Mouse (Mus musculus): ENCODE results near the gene 1700067P10Rik. TPM values are rescaled to one million over a fixed set of nuclear protein-coding genes. Genes with fewer than 3 reads are reported as not detected.

Gene 1700067P10Rik
- polyA plus RNA-seq, 1 experiment, result not detected

GRCm38 (mm10) chr17:48100441-48101417 is 11.6 kb downstream of the 1700067P10Rik start:
- no peak overlapping the region for H3ac ChIP-seq (ENCODE audit: control insufficient read depth, insufficient read length)
- no peaks in the 10 kb centered on the region for H3K36me3 ChIP-seq (ENCODE audit: control insufficient read depth, insufficient read depth)
- no peaks in the 10 kb centered on the region for H3K79me2 ChIP-seq (ENCODE audit: control insufficient read depth, insufficient read depth)
- H3K4me3 ChIP-seq, result no peak overlapping the region
- H3K27me3 ChIP-seq (ENCODE audit: control insufficient read depth, insufficient read depth, insufficient read length), result peaks cover 58% of the 10 kb centered on the region
- TF ChIP-seq E2F4 (IDR thresholded peaks at IDR 0.05; ENCODE audit: insufficient read depth), result peak; percentile 65
- TF ChIP-seq CEBPB (IDR thresholded peaks at IDR 0.05; ENCODE audit: insufficient read depth, poor library complexity, severe bottlenecking), result no peak
- no peak for TF ChIP-seq REST (IDR thresholded peaks at IDR 0.05; ENCODE audit: insufficient read depth, insufficient read length)
- no peak for TF ChIP-seq POLR2AphosphoS2 (IDR thresholded peaks at IDR 0.05; ENCODE audit: insufficient read length, low read depth)
- peak in 2 of 3 experiments; percentile 33 to 51 for TF ChIP-seq MYOD1 (IDR thresholded peaks at IDR 0.05; ENCODE audit: control insufficient read depth in 1 of 3, insufficient read length in 2 of 3, low read depth in 2 of 3)
- peak in 2 of 3 experiments; percentile 2 to 29 for TF ChIP-seq MYOG (IDR thresholded peaks at IDR 0.05; ENCODE audit: control insufficient read depth in 1 of 3, insufficient read depth in 1 of 3, insufficient read length in 2 of 3, low read depth in 2 of 3)
- H3K4me2 ChIP-seq (ENCODE audit: low read depth), result peak overlapping the region; percentile 34

- Histone ChIP-seq H3ac (ENCODE audit: control insufficient read depth, insufficient read length) (no peak overlapping the region), H3K4me2 (ENCODE audit: low read depth) (no peak overlapping the region), H3K4me3 (no peak overlapping the region), H3K36me3 (ENCODE audit: control insufficient read depth, insufficient read depth) (no peaks in the 10 kb centered on the region), H3K79me2 (ENCODE audit: control insufficient read depth, insufficient read depth) (no peaks in the 10 kb centered on the region), H3K27me3 (ENCODE audit: control insufficient read depth, insufficient read depth, insufficient read length) (peaks cover 18% of the 10 kb centered on the region)
- no peak for TF ChIP-seq USF1 (IDR thresholded peaks at IDR 0.05; ENCODE audit: low read depth)
- TF ChIP-seq MYOG (IDR thresholded peaks at IDR 0.05; ENCODE audit: control insufficient read depth in 1 of 3, insufficient read depth in 1 of 3, insufficient read length in 2 of 3, low read depth in 2 of 3), result no peak
- TF ChIP-seq POLR2AphosphoS2 (IDR thresholded peaks at IDR 0.05; ENCODE audit: insufficient read length, low read depth), result no peak
- TF ChIP-seq SRF (IDR thresholded peaks at IDR 0.05; ENCODE audit: control insufficient read depth, insufficient read length, low read depth), result no peak
- TF ChIP-seq CEBPB (IDR thresholded peaks at IDR 0.05; ENCODE audit: insufficient read depth, poor library complexity, severe bottlenecking), result no peak
- TF ChIP-seq MAX (IDR thresholded peaks at IDR 0.05; ENCODE audit: low read depth), result no peak
- TF ChIP-seq MYOD1 (IDR thresholded peaks at IDR 0.05; ENCODE audit: control insufficient read depth in 1 of 3, insufficient read length in 2 of 3, low read depth in 2 of 3), result no peak
- TF ChIP-seq TCF3 (IDR thresholded peaks at IDR 0.05; ENCODE audit: insufficient read length, low read depth), result no peak
- TF ChIP-seq E2F4 (IDR thresholded peaks at IDR 0.05; ENCODE audit: insufficient read depth), result no peak
- TF ChIP-seq TCF12 (IDR thresholded peaks at IDR 0.05; ENCODE audit: insufficient read depth, poor library complexity, severe bottlenecking), result no peak
These were observed 18.2 kb downstream of the 1700067P10Rik start for GRCm38 (mm10) chr17:48107333-48107732.

- Histone ChIP-seq H3K27me3 (ENCODE audit: control insufficient read depth, insufficient read depth, insufficient read length) (peaks cover 13% of the 10 kb centered on the region), H3ac (ENCODE audit: control insufficient read depth, insufficient read length) (no peak overlapping the region), H3K36me3 (ENCODE audit: control insufficient read depth, insufficient read depth) (no peaks in the 10 kb centered on the region), H3K79me2 (ENCODE audit: control insufficient read depth, insufficient read depth) (no peaks in the 10 kb centered on the region), H3K4me2 (ENCODE audit: low read depth) (no peak overlapping the region), H3K4me3 (no peak overlapping the region)
- TF ChIP-seq POLR2AphosphoS2 (IDR thresholded peaks at IDR 0.05; ENCODE audit: insufficient read length, low read depth) (no peak), CEBPB (IDR thresholded peaks at IDR 0.05; ENCODE audit: insufficient read depth, poor library complexity, severe bottlenecking) (no peak), TCF3 (IDR thresholded peaks at IDR 0.05; ENCODE audit: insufficient read length, low read depth) (no peak), E2F4 (IDR thresholded peaks at IDR 0.05; ENCODE audit: insufficient read depth) (no peak), REST (IDR thresholded peaks at IDR 0.05; ENCODE audit: insufficient read depth, insufficient read length) (no peak), TCF12 (IDR thresholded peaks at IDR 0.05; ENCODE audit: insufficient read depth, poor library complexity, severe bottlenecking) (no peak), SRF (IDR thresholded peaks at IDR 0.05; ENCODE audit: control insufficient read depth, insufficient read length, low read depth) (no peak), MAX (IDR thresholded peaks at IDR 0.05; ENCODE audit: low read depth) (no peak), POLR2A (IDR thresholded peaks at IDR 0.05; ENCODE audit: insufficient read length, low read depth) (no peak), USF1 (IDR thresholded peaks at IDR 0.05; ENCODE audit: low read depth) (no peak), MYOG (IDR thresholded peaks at IDR 0.05; ENCODE audit: control insufficient read depth in 1 of 3, insufficient read depth in 1 of 3, insufficient read length in 2 of 3, low read depth in 2 of 3) (no peak), MYOD1 (IDR thresholded peaks at IDR 0.05; ENCODE audit: control insufficient read depth in 1 of 3, insufficient read length in 2 of 3, low read depth in 2 of 3) (no peak)
These were observed 18.7 kb downstream of the 1700067P10Rik start for GRCm38 (mm10) chr17:48107862-48108261.

- Histone ChIP-seq H3K27me3 (ENCODE audit: control insufficient read depth, insufficient read depth, insufficient read length) (peaks cover 8% of the 10 kb centered on the region), H3K36me3 (ENCODE audit: control insufficient read depth, insufficient read depth) (no peaks in the 10 kb centered on the region), H3K79me2 (ENCODE audit: control insufficient read depth, insufficient read depth) (no peaks in the 10 kb centered on the region), H3K4me3 (no peak overlapping the region), H3K4me2 (ENCODE audit: low read depth) (no peak overlapping the region), H3ac (ENCODE audit: control insufficient read depth, insufficient read length) (no peak overlapping the region)
- TF ChIP-seq CEBPB (IDR thresholded peaks at IDR 0.05; ENCODE audit: insufficient read depth, poor library complexity, severe bottlenecking) (no peak), TCF12 (IDR thresholded peaks at IDR 0.05; ENCODE audit: insufficient read depth, poor library complexity, severe bottlenecking) (no peak)
These were observed 19.4 kb downstream of the 1700067P10Rik start for GRCm38 (mm10) chr17:48108520-48108919.

All from myocyte (in vitro differentiated cells).